Mouse (Mus musculus) liver, embryonic 16.5 days (tissue): ENCODE measurements around the gene Gm3005. TPM values are rescaled to one million over a fixed set of nuclear protein-coding genes. Genes with fewer than 3 reads are reported as not detected.
"Not testable (repeated sequence)": the region's sequence is repeated elsewhere in the genome, so short reads cannot be mapped to it uniquely, and the experiment has no call there.

Source experiments
- ATAC-seq: fragments of 200-750 bp; cut with Nextera tagmentation; 2 replicates; pipeline ENCODE4 v1.8.0; 2017; ENCODE audit warnings: low read depth, mild to moderate bottlenecking, moderate number of reproducible peaks, moderate library complexity
- H3K27ac ChIP-seq: fragments of 300-500 bp; sonication (generic); 2 replicates; pipeline ENCODE4 v1.5.1; 2014; ENCODE audit warnings: mild to moderate bottlenecking, low read length
- H3K27me3 ChIP-seq: fragments of 300-500 bp; sonication (generic); 2 replicates; pipeline ENCODE4 v1.6.1; 2014; ENCODE audit warnings: low read depth, low read length, mixed read lengths; ENCODE audit not compliant: control insufficient read depth, insufficient read depth
- H3K36me3 ChIP-seq: fragments of 300-500 bp; sonication (generic); 2 replicates; pipeline ENCODE4 v1.6.1; 2014; ENCODE audit warnings: mild to moderate bottlenecking; ENCODE audit not compliant: control insufficient read depth, insufficient read depth
- H3K4me1 ChIP-seq: fragments of 300-500 bp; sonication (generic); 2 replicates; pipeline ENCODE4 v1.6.1; 2014; ENCODE audit warnings: low read depth, low read length, mixed read lengths; ENCODE audit not compliant: control insufficient read depth
- H3K4me2 ChIP-seq: fragments of 300-500 bp; sonication (generic); 2 replicates; pipeline ENCODE4 v1.6.1; 2014; ENCODE audit warnings: low read depth, low read length, mixed read lengths
- H3K4me3 ChIP-seq: fragments of 300-500 bp; sonication (generic); 2 replicates; pipeline ENCODE4 v1.5.1; 2014; ENCODE audit warnings: low read depth, mild to moderate bottlenecking, low read length
- H3K9ac ChIP-seq: fragments of 300-500 bp; sonication (generic); 2 replicates; pipeline ENCODE4 v1.6.1; 2014; ENCODE audit warnings: low read depth, low read length
- H3K9me3 ChIP-seq: fragments of 300-500 bp; sonication (generic); replicated peaks from 2 replicates; pipeline ENCODE4 v1.6.1; 2016; ENCODE audit warnings: low read length; ENCODE audit not compliant: control insufficient read depth
- WGBS: fragments of 180-500 bp; shearing (Covaris S2); extraction: QIAGEN DNeasy Blood & Tissue Kit; methylation state at CpG from one replicate; pipeline ENCODE4 v1.1.7; 2014; ENCODE audit not compliant: insufficient replicate concordance; 5-methylcytosine and 5-hydroxymethylcytosine counted together
- polyA plus RNA-seq: library from polyadenylated mRNA; unstranded; fragments of >200 nt; fragmentation: Nextera tagmentation; extraction: Ambion mirVana; gene quantifications from 2 replicates; pipeline ENCODE4 v1.2.1, GENCODE M21; 2015

Gene Gm3005
- not detected in 2 replicates for polyA plus RNA-seq

- not testable (repeated sequence) for ATAC-seq, H3K9me3 ChIP-seq, H3K36me3 ChIP-seq, H3K4me3 ChIP-seq, H3K9ac ChIP-seq, H3K4me2 ChIP-seq, H3K27me3 ChIP-seq, H3K27ac ChIP-seq, H3K4me1 ChIP-seq
- WGBS = no CpG with 5 or more reads among the region's 2 CpGs
These were observed at the start of gene Gm3005 for GRCm38 (mm10) chr14:3427803-3428202. Gene Gm3005, plus strand, starts transcription at chr14:3428103.

- WGBS = no CpG with 5 or more reads among the region's 2 CpGs
- H3K36me3 ChIP-seq, H3K4me1 ChIP-seq, H3K4me2 ChIP-seq, H3K4me3 ChIP-seq, H3K27ac ChIP-seq, ATAC-seq, H3K9me3 ChIP-seq, H3K9ac ChIP-seq, H3K27me3 ChIP-seq: not testable (repeated sequence)
These were observed 33.1 kb upstream of the Gm3005 start, which contains the start of gene Gm10413 for GRCm38 (mm10) chr14:3394793-3395192. Gene Gm10413, plus strand, starts transcription at chr14:3395093.

GRCm38 (mm10) chr14:3412314-3412713, 15.6 kb upstream of the Gm3005 start, which contains the start of gene Gm10409:
Gene Gm10409, plus strand, starts transcription at chr14:3412614.
- not testable (repeated sequence) for H3K27me3 ChIP-seq, H3K9ac ChIP-seq, H3K9me3 ChIP-seq, H3K4me1 ChIP-seq, H3K36me3 ChIP-seq, H3K4me3 ChIP-seq, ATAC-seq, H3K4me2 ChIP-seq, H3K27ac ChIP-seq
- WGBS = no CpG with 5 or more reads among the region's 32 CpGs

GRCm38 (mm10) chr14:3449079-3449478, 21.2 kb downstream of the Gm3005 start, which contains the start of gene Gm10408:
Gene Gm10408, plus strand, starts transcription at chr14:3449379.
- H3K36me3 ChIP-seq, H3K27me3 ChIP-seq, H3K9ac ChIP-seq: not testable (repeated sequence)

GRCm38 (mm10) chr14:3634212-3634611, 206.3 kb downstream of the Gm3005 start, which contains the start of gene Gm3012:
Gene Gm3012, plus strand, starts transcription at chr14:3634512.
- H3K27me3 ChIP-seq, ATAC-seq, H3K9me3 ChIP-seq, H3K4me1 ChIP-seq, H3K4me3 ChIP-seq, H3K36me3 ChIP-seq, H3K27ac ChIP-seq, H3K4me2 ChIP-seq, H3K9ac ChIP-seq: not testable (repeated sequence)
- no CpG with 5 or more reads among the region's 2 CpGs for WGBS

More at GRCm38 (mm10) chr14:3449079-3449478, 21.2 kb downstream of the Gm3005 start, which contains the start of gene Gm10408:
- H3K4me1 ChIP-seq, H3K4me2 ChIP-seq, H3K9me3 ChIP-seq, H3K4me3 ChIP-seq, H3K27ac ChIP-seq, ATAC-seq: not testable (repeated sequence)
- no CpG with 5 or more reads among the region's 3 CpGs for WGBS

Other genes with a start within 250 kb of the Gm3005 start
- gene Gm5795, start 239.8 kb upstream of the Gm3005 start, polyA plus RNA-seq = not detected in 2 replicates
- gene D830030K20Rik, start 219.6 kb upstream of the Gm3005 start, polyA plus RNA-seq = 0.25 and 0.58 TPM in 2 replicates
- gene Gm2956, start 95.5 kb upstream of the Gm3005 start, polyA plus RNA-seq = not detected in 2 replicates
- gene Gm10413, start 33.0 kb upstream of the Gm3005 start, polyA plus RNA-seq = not detected in 2 replicates
- gene Gm10409, start 15.5 kb upstream of the Gm3005 start, polyA plus RNA-seq = not detected in 2 replicates
- gene Gm10408, start 21.3 kb downstream of the Gm3005 start, polyA plus RNA-seq = not detected in 2 replicates
- not detected in 2 replicates for gene Gm3012, start 206.4 kb downstream of the Gm3005 start, polyA plus RNA-seq
- gene Gm3020, start 223.9 kb downstream of the Gm3005 start, polyA plus RNA-seq = not detected in 2 replicates